Mouse (Mus musculus) G1E (cell line): ENCODE measurements around the gene Xirp2.

Experiments
- CTCF ChIP-seq: IDR thresholded peaks from 2 replicates; pipeline ENCODE4 v1.5.1; 2012; ENCODE audit warnings: low read depth, low read length, inconsistent platforms, mixed read lengths
- POLR2AphosphoS5 ChIP-seq: IDR thresholded peaks from 2 replicates; pipeline ENCODE4 v1.6.1; 2012; ENCODE audit warnings: low read depth, low read length, inconsistent platforms; ENCODE audit not compliant: insufficient replicate concordance
- TAL1 ChIP-seq: conservative IDR thresholded peaks from 2 replicates; pipeline ENCODE4 v1.6.1; 2012; ENCODE audit warnings: low read depth, low read length, inconsistent platforms, mixed read lengths

DNA sequence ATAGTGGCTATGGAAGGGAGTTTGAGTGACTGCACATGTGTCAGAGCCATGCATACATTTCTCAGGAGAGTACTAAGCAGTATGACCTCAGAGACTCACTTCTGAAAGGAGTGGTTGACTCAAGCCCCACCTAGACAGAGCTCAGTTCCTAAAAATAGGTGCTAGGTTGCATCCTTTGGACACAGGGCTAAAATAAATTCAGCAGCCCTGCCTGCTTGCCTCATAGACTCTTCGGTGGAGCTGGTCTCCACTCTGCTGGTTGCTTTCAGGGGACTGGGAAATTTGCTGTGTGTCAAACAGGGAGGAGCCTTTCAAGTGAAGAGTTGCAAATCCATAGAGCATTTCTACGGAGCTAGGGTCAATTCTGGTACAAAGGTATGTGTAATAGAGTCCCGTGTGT is at the start of gene Xirp2:
- TF ChIP-seq TAL1 (no peak), CTCF (no peak), POLR2AphosphoS5 (no peak)
